Comparison of ENCODE assay signal across 9 mouse cellular contexts in genomic region chr11:101813259-101813658, GRCm38 (mm10). TPM values are rescaled to one million over a fixed set of nuclear protein-coding genes. Genes with fewer than 3 reads are reported as not detected.
DNase-seq lines count a peak whose midpoint lies in the region; ATAC-seq lines count a peak whose summit lies in the region.
"Had no signal": no experiment of that assay in that cellular context is flagged by ENCODE, and none has a peak within 500 bp of the region (broad histone marks: within the 10 kb centered on the region; RNA-seq: fewer than 3 reads in every experiment).

No protein-coding gene starts in this region.

- H3K9ac ChIP-seq in kidney, embryonic 16.5 days (replicated peaks; ENCODE audit: low read length): no peak overlapping the region
- H3K9ac ChIP-seq in liver, embryonic 11.5 days (ENCODE audit: low read depth, low read length): no peak overlapping the region

- H3K4me2 ChIP-seq in kidney, embryonic 16.5 days (replicated peaks; ENCODE audit: low read depth, low read length): no peak overlapping the region
- H3K4me2 ChIP-seq in liver, embryonic 11.5 days: no peak overlapping the region

- H3K9me3 ChIP-seq in kidney, embryonic 16.5 days (ENCODE audit: low read length): no peaks in the 10 kb centered on the region
- no peaks in the 10 kb centered on the region for H3K9me3 ChIP-seq in liver, embryonic 11.5 days (ENCODE audit: control insufficient read depth, low read length)

- H3K27ac ChIP-seq in kidney, embryonic 16.5 days (ENCODE audit: low read length): no peak overlapping the region
- H3K27ac ChIP-seq in liver, embryonic 11.5 days (ENCODE audit: low read depth, low read length): no peak overlapping the region

- H3K36me3 ChIP-seq in kidney, embryonic 16.5 days (ENCODE audit: insufficient read depth, low read length): no peaks in the 10 kb centered on the region
- H3K36me3 ChIP-seq in liver, embryonic 11.5 days (ENCODE audit: control insufficient read depth, insufficient read depth, low read length): no peaks in the 10 kb centered on the region

- H3K27me3 ChIP-seq in kidney, embryonic 16.5 days (ENCODE audit: insufficient read depth, low read length): peaks cover 8% of the 10 kb centered on the region; the same call in 1 of the 2 replicates
- H3K27me3 ChIP-seq in liver, embryonic 11.5 days (replicated peaks; ENCODE audit: control insufficient read depth, insufficient read depth, low read length): peaks cover 15% of the 10 kb centered on the region

- H3K4me1 ChIP-seq in kidney, embryonic 16.5 days (ENCODE audit: insufficient read depth, low read length): peaks cover 39% of the 10 kb centered on the region
- H3K4me1 ChIP-seq in liver, embryonic 11.5 days (replicated peaks; ENCODE audit: control insufficient read depth, insufficient read depth, low read length): peaks cover 6% of the 10 kb centered on the region; the same call in 1 of the 2 replicates

- H3K4me3 ChIP-seq in kidney, embryonic 16.5 days (ENCODE audit: low read length): no peak overlapping the region
- no peak overlapping the region for H3K4me3 ChIP-seq in liver, embryonic 11.5 days (ENCODE audit: low read depth, low read length)
- H3K4me3 ChIP-seq: erythroblast, embryonic 14.5 days had no signal

- ATAC-seq in kidney, embryonic 16.5 days (ENCODE audit: low FRiP score, low TSS enrichment): no peak
- no peak for ATAC-seq in liver, embryonic 11.5 days (replicated peaks; ENCODE audit: low FRiP score)

- WGBS in kidney, embryonic 16.5 days: 1% methylated on average over 7 of the region's 7 CpGs
- 3% methylated on average over 7 of the region's 7 CpGs for WGBS in liver, embryonic 11.5 days

- DNase-seq in kidney, adult 18-20 months: peak; percentile 84
- DNase-seq in cerebellum, adult 18-20 months: peak; percentile 70 to 86
- peak; percentile 81 for DNase-seq in gastrocnemius, adult 18-20 months (ENCODE audit: low spot score)
- peak; percentile 90 for DNase-seq in kidney, postnatal 10 days
- DNase-seq in liver, embryonic 11.5 days (ENCODE audit: low spot score): peak; percentile 68
- peak; percentile 85 for DNase-seq in ovary, postnatal 14 days (ENCODE audit: low spot score)
- DNase-seq in thymus, postnatal 14 days: peak; percentile 75

RNA-seq across cellular contexts. Expression of gene Etv4, which starts 28.1 kb away (rescaled TPM):
- 51.0 and 63.2 TPM in 2 replicates for polyA plus RNA-seq in kidney, embryonic 16.5 days (2015; fragmentation: Nextera tagmentation; extraction: Ambion mirVana)
- total RNA-seq in gastrocnemius, adult 18-20 months (2021): 1 to 10 TPM; 2.4 to 2.5 TPM
- 3.3 and 3.9 TPM in 2 replicates for polyA plus RNA-seq in liver, embryonic 11.5 days (2014; fragmentation: Nextera tagmentation; extraction: Ambion mirVana)
- polyA plus RNA-seq: erythroblast, embryonic 14.5 days had no signal

Comparison
In these comparisons a context has a peak if more than half of its experiments do, and no peak if none do; other contexts are left out.
1. RNA of gene Etv4, which starts 28.1 kb away (polyA plus RNA-seq): 51.0 to 63.2 TPM in kidney, embryonic 16.5 days; 3.3 to 3.9 TPM in liver, embryonic 11.5 days; every median in the first group is over 10 times any median in the second.
2. Peak in every context shown above with its lines, with median percentiles within 50 percentile points of each other: DNase-seq.